Mouse (Mus musculus) small intestine, adult 2 months (tissue): ENCODE results near the gene St6galnac1. TPM values are rescaled to one million over a fixed set of nuclear protein-coding genes. Genes with fewer than 3 reads are reported as not detected.

Source experiments
- H3K27ac ChIP-seq: fragments of 200-500 bp; 2 replicates; pipeline ENCODE4 v1.5.1; 2012; ENCODE audit warnings: low read depth, low read length, control low read depth, inconsistent platforms; ENCODE audit not compliant: insufficient read depth
- H3K27me3 ChIP-seq: fragments of 200-500 bp; 2 replicates; pipeline ENCODE4 v1.6.1; 2012; ENCODE audit warnings: mild to moderate bottlenecking, moderate library complexity, low read length, inconsistent platforms; ENCODE audit not compliant: control insufficient read depth, insufficient read depth
- H3K36me3 ChIP-seq: fragments of 200-500 bp; 2 replicates; pipeline ENCODE4 v1.6.1; 2012; ENCODE audit warnings: mild to moderate bottlenecking, low read length, control low read depth, inconsistent platforms; ENCODE audit not compliant: control insufficient read depth, insufficient read depth
- H3K4me1 ChIP-seq: fragments of 200-500 bp; 2 replicates; pipeline ENCODE4 v1.6.1; 2012; ENCODE audit warnings: low read length, inconsistent platforms, mixed read lengths; ENCODE audit not compliant: control insufficient read depth, insufficient read depth, insufficient read length
- H3K4me3 ChIP-seq: fragments of 200-500 bp; 2 replicates; pipeline ENCODE4 v1.5.1; 2012; ENCODE audit warnings: low read depth, mild to moderate bottlenecking, control low read depth, inconsistent platforms, low read length, moderate library complexity
- CTCF ChIP-seq: fragments of 200-500 bp; IDR thresholded peaks from 2 replicates; pipeline ENCODE4 v1.5.1; 2012; ENCODE audit warnings: low read depth, mild to moderate bottlenecking, control low read depth, inconsistent platforms, low read length, moderate library complexity, mixed read lengths; ENCODE audit not compliant: insufficient replicate concordance, insufficient read length; ENCODE audit errors: extremely low read depth
- POLR2A ChIP-seq: fragments of 200-500 bp; IDR thresholded peaks from 2 replicates; pipeline ENCODE4 v1.6.1; 2012; ENCODE audit warnings: low read depth, mild to moderate bottlenecking, control low read depth, inconsistent platforms, low read length, moderate library complexity
- WGBS: fragments of 180-500 bp; shearing (Covaris S2); methylation state at CpG from one replicate; pipeline ENCODE4 v1.1.7; 2018; 5-methylcytosine and 5-hydroxymethylcytosine counted together
- polyA plus RNA-seq: library from polyadenylated mRNA; depleted of rRNA; stranded (reverse); fragments of >200 nt; gene quantifications from 2 replicates; pipeline ENCODE4 v1.2.3, GENCODE M21; 2012

St6galnac1 gene
- polyA plus RNA-seq, 1 experiment: 5.8 TPM

GRCm38 (mm10) chr11:116806136-116807071 lies 31.1 kb upstream of the St6galnac1 start:
- 77% methylated on average over 15 of the region's 15 CpGs for WGBS
- Histone ChIP-seq H3K27ac (no peak overlapping the region), H3K4me1 (no peaks in the 10 kb centered on the region; the same call in 1 of the 2 replicates), H3K4me3 (no peak overlapping the region), H3K36me3 (peaks cover 2% of the 10 kb centered on the region; the same call in 1 of the 2 replicates), H3K27me3 (no peaks in the 10 kb centered on the region)
- TF ChIP-seq POLR2A (no peak), CTCF (no peak)

DNA sequence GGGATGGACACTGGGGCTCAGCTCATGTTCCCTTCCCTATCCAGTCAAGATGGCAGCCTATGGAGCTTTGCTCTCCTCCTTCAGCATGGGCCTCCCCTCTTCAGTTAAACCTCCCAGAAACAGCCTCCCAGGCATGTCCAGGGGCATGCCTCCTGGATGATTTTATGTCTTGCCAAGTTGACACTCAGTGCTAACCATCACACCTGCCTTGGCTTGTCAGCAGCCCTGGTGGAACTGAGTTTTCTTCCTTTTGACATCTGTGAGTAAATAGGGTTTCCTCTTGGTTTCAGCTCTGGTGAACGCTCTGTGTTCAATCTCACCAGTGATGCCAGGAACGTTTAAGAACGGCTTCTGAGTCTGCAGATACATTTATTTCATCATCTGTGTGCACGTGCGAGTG lies 27.4 kb upstream of the St6galnac1 start:
- H3K27me3 ChIP-seq: no peaks in the 10 kb centered on the region
- no peak for TF ChIP-seq POLR2A
- no peak for TF ChIP-seq CTCF
- no peaks in the 10 kb centered on the region for H3K36me3 ChIP-seq
- H3K4me3 ChIP-seq: no peak overlapping the region
- 80% methylated on average over 5 of the region's 5 CpGs for WGBS
- no peaks in the 10 kb centered on the region; the same call in 1 of the 2 replicates for H3K4me1 ChIP-seq
- no peak overlapping the region for H3K27ac ChIP-seq

- H3K4me1 ChIP-seq: no peaks in the 10 kb centered on the region
- no peak overlapping the region for H3K4me3 ChIP-seq
- H3K27ac ChIP-seq: no peak overlapping the region
- no peaks in the 10 kb centered on the region for H3K36me3 ChIP-seq
- 71% methylated on average over 5 of the region's 5 CpGs for whole genome bisulfite sequencing
- no peak for TF ChIP-seq POLR2A
- TF ChIP-seq CTCF: no peak
- no peaks in the 10 kb centered on the region for H3K27me3 ChIP-seq
Measured at GRCm38 (mm10) chr11:116801106-116801505, 25.8 kb upstream of the St6galnac1 start.

GRCm38 (mm10) chr11:116799364-116799763 lies 24.1 kb upstream of the St6galnac1 start:
- no peak overlapping the region for H3K4me3 ChIP-seq
- 87% methylated on average over 5 of the region's 5 CpGs for WGBS
- TF ChIP-seq CTCF (no peak), POLR2A (no peak)

GRCm38 (mm10) chr11:116784221-116784620 lies 8.9 kb upstream of the St6galnac1 start:
- H3K27me3 ChIP-seq: no peaks in the 10 kb centered on the region
- no peaks in the 10 kb centered on the region for H3K4me1 ChIP-seq
- TF ChIP-seq CTCF: no peak
- TF ChIP-seq POLR2A: no peak
- no peak overlapping the region for H3K4me3 ChIP-seq
- 94% methylated on average over 10 of the region's 10 CpGs for WGBS
- H3K27ac ChIP-seq: no peak overlapping the region
- no peaks in the 10 kb centered on the region for H3K36me3 ChIP-seq

More at GRCm38 (mm10) chr11:116799364-116799763, 24.1 kb upstream of the St6galnac1 start:
- Histone ChIP-seq H3K27ac (no peak overlapping the region), H3K27me3 (no peaks in the 10 kb centered on the region), H3K36me3 (no peaks in the 10 kb centered on the region), H3K4me1 (no peaks in the 10 kb centered on the region)

GRCm38 (mm10) chr11:116782737-116783145 lies 7.4 kb upstream of the St6galnac1 start:
- no peak for TF ChIP-seq POLR2A
- peak; percentile 37; the same call in 1 of the 2 replicates for TF ChIP-seq CTCF
- H3K27ac ChIP-seq: no peak overlapping the region
- no peak overlapping the region for H3K4me3 ChIP-seq
- no peaks in the 10 kb centered on the region for H3K36me3 ChIP-seq
- H3K27me3 ChIP-seq: no peaks in the 10 kb centered on the region
- H3K4me1 ChIP-seq: no peaks in the 10 kb centered on the region
- WGBS: 9% methylated on average over 9 of the region's 9 CpGs

- Histone ChIP-seq H3K27ac (no peak overlapping the region), H3K27me3 (no peaks in the 10 kb centered on the region), H3K36me3 (no peaks in the 10 kb centered on the region), H3K4me3 (no peak overlapping the region), H3K4me1 (peaks cover 3% of the 10 kb centered on the region)
- 21% methylated on average over 2 of the region's 2 CpGs for WGBS
- no peak for TF ChIP-seq CTCF
- TF ChIP-seq POLR2A: no peak
Measured at GRCm38 (mm10) chr11:116773205-116773604, 2.1 kb downstream of the St6galnac1 start.
